Mouse (Mus musculus): ENCODE data around the gene A630023A22Rik. TPM values are rescaled to one million over a fixed set of nuclear protein-coding genes. Genes with fewer than 3 reads are reported as not detected.

A630023A22Rik gene
- not detected in 2 replicates for total RNA-seq (2023)

DNA sequence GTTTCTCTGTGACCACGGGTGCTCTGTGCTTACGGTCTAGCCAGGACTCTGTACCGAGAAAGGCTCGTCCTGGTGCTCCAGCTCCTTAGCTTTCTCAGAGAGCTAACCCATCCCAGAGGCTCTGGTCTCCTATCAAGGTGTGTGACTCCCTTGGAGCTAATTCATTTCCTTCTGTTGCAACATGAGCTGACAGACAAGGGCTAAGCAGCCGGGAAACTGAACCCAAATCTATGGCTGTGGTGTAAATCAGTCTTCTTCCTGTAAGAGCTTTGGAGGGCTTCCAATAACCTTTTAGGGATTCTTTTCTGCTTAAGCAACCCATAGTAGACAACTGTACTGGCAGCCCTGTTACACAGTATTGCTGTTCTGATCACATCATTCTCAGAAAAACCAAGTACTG lies at the start of gene A630023A22Rik:
TSS of gene A630023A22Rik (minus strand) at position 154 of the 400 bp plus-strand sequence.

DNA sequence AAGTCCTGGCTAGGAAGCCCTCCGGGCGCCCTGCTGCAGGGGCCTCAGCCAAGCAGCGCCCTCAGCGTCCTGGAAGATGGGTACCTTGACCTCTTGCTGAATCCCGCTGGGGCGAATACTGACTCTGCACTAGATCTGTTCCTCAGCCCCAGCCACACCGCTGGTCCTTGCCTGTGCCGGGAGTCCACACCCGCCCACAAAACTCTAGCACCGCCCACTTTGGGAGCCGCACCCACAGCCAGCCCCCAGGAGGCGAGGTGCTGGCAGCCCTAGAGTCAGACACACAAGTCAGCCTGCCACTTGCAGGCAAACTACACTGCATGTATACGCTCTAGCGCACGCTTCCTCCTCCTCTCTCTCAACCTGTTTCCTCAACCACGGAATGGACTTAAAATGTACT lies 49.8 kb upstream of the A630023A22Rik start, which contains the start of gene Npy4r:
TSS of gene Npy4r (minus strand) at position 148 of the 400 bp plus-strand sequence.

GRCm38 (mm10) chr14:34085731-34086130 lies 16.8 kb downstream of the A630023A22Rik start, which contains the start of gene Anxa8:
Gene Anxa8 (plus strand): TSS chr14:34085981.

DNA sequence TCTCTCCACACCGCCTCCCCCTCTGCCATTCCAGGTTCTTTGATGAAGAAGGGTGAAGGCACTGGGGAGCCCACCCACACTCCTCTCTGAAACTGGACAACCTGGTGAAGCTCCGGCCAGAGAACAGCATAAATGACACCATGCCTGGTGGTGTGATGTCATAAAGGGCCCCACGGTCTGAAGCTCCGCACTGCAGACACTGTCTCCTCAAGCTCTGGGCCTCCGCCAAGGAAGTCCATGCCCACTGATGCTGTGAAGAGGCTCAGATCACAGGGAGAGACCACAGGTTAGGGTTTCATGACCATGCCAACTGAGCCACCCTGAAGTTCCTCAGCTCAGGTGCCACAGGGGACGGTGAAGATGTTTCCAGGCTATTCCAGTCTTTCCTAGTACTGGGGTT lies 50.0 kb downstream of the A630023A22Rik start, which contains the start of gene Antxrl:
TSS of gene Antxrl (plus strand) at position 192 of the 400 bp plus-strand sequence.

DNA sequence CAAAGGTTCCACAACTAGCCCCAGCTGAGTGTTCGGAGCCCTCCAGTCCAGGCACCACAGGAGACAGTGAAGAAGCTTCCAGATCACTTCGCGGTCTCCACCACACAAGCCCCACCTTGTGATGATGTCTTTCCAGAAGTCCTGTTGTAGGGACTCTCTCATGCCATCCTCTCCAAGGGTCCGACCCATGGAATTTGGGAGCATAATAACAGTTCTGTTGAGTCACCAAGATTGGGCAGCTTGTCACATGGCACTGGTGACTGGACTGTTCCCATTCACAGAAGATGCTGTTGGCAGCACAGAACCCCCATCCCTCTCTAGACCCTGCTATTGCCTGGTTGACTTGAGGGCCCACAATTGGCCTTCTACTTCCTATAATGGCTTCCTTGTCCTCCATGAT lies 86.2 kb downstream of the A630023A22Rik start, which contains the start of gene Gm5460:
TSS of gene Gm5460 (plus strand) at position 378 of the 400 bp plus-strand sequence.

DNA sequence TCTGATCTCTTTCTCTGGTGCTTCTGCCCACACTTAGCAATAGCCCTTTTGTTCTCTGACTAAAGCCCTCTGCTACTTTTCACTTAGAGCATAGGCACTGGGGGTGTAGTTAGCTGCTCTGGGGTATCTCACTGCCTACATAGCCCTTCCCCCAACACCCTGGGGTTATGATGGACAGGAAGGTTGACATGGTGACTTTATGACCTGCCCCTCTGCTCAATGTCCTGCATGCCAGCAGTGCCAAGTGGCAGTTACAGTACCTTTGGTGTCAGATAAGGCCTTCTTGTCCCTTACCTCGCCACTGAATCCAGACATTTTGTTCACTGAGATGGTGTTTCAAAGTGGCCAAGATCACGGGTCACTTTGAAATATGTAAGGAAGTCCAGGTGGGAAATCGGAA lies 87.5 kb downstream of the A630023A22Rik start, which contains the start of gene Gm30083:
TSS of gene Gm30083 (minus strand) at position 120 of the 400 bp plus-strand sequence.

Other genes starting within 250 kb of the A630023A22Rik start
- gene Gdf10, start 179.2 kb downstream of the A630023A22Rik start, total RNA-seq (2023): not detected in 2 replicates
- not detected in 2 replicates for gene Gdf2, start 161.7 kb downstream of the A630023A22Rik start, total RNA-seq (2023)
- gene Rbp3, start 148.8 kb downstream of the A630023A22Rik start, total RNA-seq (2023): not detected in 2 replicates
- 0.14 and 0.35 TPM in 2 replicates for gene Zfp488, start 124.0 kb downstream of the A630023A22Rik start, total RNA-seq (2023)
- gene Gm30083, start 87.6 kb downstream of the A630023A22Rik start, total RNA-seq (2023): not detected in 2 replicates
- not detected in 2 replicates for gene Gm5460, start 86.0 kb downstream of the A630023A22Rik start, total RNA-seq (2023)
- gene Antxrl, start 50.0 kb downstream of the A630023A22Rik start, total RNA-seq (2023): not detected in 2 replicates
- gene Anxa8, start 16.8 kb downstream of the A630023A22Rik start, total RNA-seq (2023): not detected in 2 replicates
- gene Npy4r, start 49.7 kb upstream of the A630023A22Rik start, total RNA-seq (2023): not detected in 2 replicates
- not detected in 2 replicates for gene Gprin2, start 98.9 kb upstream of the A630023A22Rik start, total RNA-seq (2023)
- gene Syt15, start 116.8 kb upstream of the A630023A22Rik start, total RNA-seq (2023): not detected in 2 replicates
- gene Shld2, start 207.7 kb upstream of the A630023A22Rik start, total RNA-seq (2023): 9.7 and 14.5 TPM in 2 replicates
- gene Glud1, start 208.0 kb upstream of the A630023A22Rik start, total RNA-seq (2023): 204 and 220 TPM in 2 replicates